Mouse (Mus musculus): ENCODE results near the gene Tmem56.

DNA sequence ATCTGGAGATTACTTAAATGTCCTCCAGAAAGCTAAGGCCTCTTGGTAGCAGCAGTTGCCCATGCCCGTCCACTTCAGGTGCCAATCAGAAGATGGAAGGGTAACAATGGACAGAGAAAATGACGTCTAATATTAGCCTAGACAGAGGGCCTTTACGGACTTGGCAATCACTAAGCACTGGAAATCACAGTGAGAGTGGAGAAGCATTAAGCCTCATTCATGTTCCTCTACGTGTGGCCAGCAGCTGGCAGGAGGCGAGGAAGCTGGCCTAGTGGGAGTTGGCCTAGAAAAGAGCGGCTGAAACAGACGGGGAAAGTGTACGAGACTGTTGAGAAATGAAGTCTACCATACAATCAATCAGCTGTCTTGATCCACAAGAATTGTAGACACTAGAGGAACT is 43.8 kb downstream of the Tmem56 start:
- TF ChIP-seq CTCF (IDR thresholded peaks at IDR 0.05; ENCODE audit: low read depth, low read length), result no peak
- no peak for TF ChIP-seq POLR2A (IDR thresholded peaks at IDR 0.05; ENCODE audit: extremely low read depth, insufficient read depth, low read length)
